Mouse (Mus musculus): ENCODE results near the gene Tmem131l.
"Not testable (repeated sequence)": the region's sequence is repeated elsewhere in the genome, so short reads cannot be mapped to it uniquely, and the experiment has no call there.

Tmem131l gene

GRCm38 (mm10) chr3:83867026-83867425, 172.9 kb downstream of the Tmem131l start:
- in situ Hi-C loops (cut with MseI, MboI), result not testable (repeated sequence)

- in situ Hi-C loops (cut with MseI, MboI), result no loop called here
Measured at GRCm38 (mm10) chr3:83865216-83865615, 174.8 kb downstream of the Tmem131l start.

GRCm38 (mm10) chr3:83864064-83864548, 175.9 kb downstream of the Tmem131l start:
- in situ Hi-C loops (cut with MseI, MboI), result no loop called here

GRCm38 (mm10) chr3:83862956-83863355, 177.0 kb downstream of the Tmem131l start:
- in situ Hi-C loops (cut with MseI, MboI), result no loop called here

DNA sequence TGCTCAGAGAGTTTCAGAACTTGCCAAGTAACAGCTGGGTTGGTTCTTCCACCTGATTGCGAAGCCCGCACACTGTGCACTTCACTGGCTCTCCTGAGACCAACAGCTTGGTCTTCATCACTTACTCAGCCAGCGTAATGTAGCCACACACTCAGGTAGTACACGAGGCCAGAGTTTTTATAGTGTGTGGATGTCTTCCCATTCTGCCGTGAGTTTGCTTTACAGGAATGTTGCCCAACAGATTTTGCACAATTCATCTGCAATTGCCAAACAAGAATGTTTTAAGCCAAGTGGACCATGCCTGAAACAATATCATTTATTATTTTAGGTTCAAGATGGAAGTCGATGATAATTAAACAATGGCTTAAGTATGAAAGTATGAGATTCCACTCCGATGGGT, 180.4 kb downstream of the Tmem131l start:
- in situ Hi-C loops (cut with MseI, MboI), result no loop called here

DNA sequence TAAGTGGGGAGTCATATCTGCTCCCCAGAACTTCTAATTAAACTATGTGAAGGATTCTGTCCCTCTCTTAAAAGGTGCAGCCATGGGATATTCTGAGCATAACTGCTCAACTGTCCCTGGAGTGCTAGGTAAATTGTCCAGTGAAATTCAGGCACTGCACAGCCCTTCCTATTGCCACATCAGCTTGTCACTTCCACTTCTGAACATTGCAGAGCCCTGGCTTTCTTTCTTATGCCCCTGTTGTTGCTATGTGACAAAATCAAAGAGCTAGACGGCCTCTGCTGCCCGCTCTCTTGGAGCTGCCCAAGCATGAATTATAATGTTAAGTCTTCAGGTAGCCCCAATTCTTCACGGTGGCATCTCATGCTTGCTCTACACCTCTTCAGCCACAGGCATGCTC, 180.9 kb downstream of the Tmem131l start:
- in situ Hi-C loops (cut with MseI, MboI), result no loop called here

GRCm38 (mm10) chr3:83857621-83858020, 182.4 kb downstream of the Tmem131l start:
- in situ Hi-C loops (cut with MseI, MboI), result no loop called here

DNA sequence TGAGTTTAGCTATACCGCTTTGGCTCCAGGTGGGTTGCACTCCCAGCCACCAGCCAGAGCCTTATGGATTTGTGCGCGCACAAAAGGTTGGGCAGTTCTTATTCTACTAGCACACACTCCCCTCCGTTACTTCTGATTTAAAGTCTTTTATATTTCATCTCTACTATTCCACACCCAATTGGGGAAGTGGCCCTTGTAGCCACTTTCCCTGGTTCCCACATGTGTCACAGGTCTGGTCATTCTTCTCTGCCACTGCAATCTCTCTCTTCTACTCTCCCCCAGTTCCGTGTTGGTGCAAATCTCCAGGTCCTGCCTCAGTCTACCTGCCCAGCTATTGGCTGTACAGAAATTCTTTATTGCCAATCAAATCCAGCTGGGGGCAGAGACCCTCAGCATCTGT, 184.3 kb downstream of the Tmem131l start:
- in situ Hi-C loops (cut with MseI, MboI), result no loop called here

DNA sequence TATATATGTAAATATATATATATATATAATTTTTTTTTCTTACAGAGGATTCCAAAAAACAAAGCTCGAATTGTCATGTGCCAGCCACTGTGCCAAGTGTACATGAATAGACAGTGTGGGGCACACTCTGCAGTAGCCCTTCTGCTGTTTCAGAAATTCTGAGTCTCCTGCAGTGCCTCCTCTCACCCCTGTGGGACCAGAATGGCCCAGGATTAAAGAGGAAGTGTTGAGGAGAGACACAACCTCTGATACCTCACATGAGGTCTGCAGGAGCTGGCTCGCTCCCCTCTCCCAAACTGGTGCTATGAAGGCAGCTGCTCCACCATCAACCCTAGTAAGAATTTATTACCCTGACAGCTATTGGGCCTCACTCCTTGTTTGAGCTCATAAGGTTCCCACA, 190.6 kb downstream of the Tmem131l start:
- in situ Hi-C loops (cut with MseI, MboI), result no loop called here
